Mouse (Mus musculus) brain, embryonic 14.5 days (tissue): ENCODE results near the gene Map2k6.

Experiments
- CTCF ChIP-seq: fragments of 200-500 bp; IDR thresholded peaks from 2 replicates; pipeline ENCODE4 v1.5.1; 2012; ENCODE audit warnings: inconsistent platforms, mild to moderate bottlenecking, moderate library complexity, borderline replicate concordance; ENCODE audit not compliant: insufficient read depth, insufficient read length; ENCODE audit errors: extremely low read depth
- POLR2A ChIP-seq: fragments of 200-500 bp; IDR thresholded peaks from 2 replicates; pipeline ENCODE4 v1.6.1; 2012; ENCODE audit warnings: mild to moderate bottlenecking, inconsistent platforms, borderline replicate concordance; ENCODE audit not compliant: poor library complexity, insufficient read depth, insufficient read length, severe bottlenecking; ENCODE audit errors: extremely low read depth

- TF ChIP-seq CTCF: no peak
- TF ChIP-seq POLR2A: no peak
Observed at GRCm38 (mm10) chr11:110402671-110403070, 3.7 kb downstream of the Map2k6 start.
